Mouse (Mus musculus) hindbrain, embryonic 14.5 days (tissue): ENCODE data around the gene Unc5c. TPM values are rescaled to one million over a fixed set of nuclear protein-coding genes. Genes with fewer than 3 reads are reported as not detected.

Experiments
- ATAC-seq: fragments of 200-750 bp; cut with Nextera tagmentation; 2 replicates; pipeline ENCODE4 v1.8.0; 2017; ENCODE audit warnings: moderate number of reproducible peaks, mild to moderate bottlenecking, moderate TSS enrichment, moderate library complexity; ENCODE audit not compliant: low FRiP score
- DNase-seq: peaks from one replicate; pipeline ENCODE4 v3.0.0-alpha.2; 2015; ENCODE audit warnings: low spot score
- H3K27ac ChIP-seq: fragments of 300-500 bp; sonication (generic); 2 replicates; pipeline ENCODE4 v1.5.1; 2014; ENCODE audit warnings: mild to moderate bottlenecking, moderate library complexity
- H3K27me3 ChIP-seq: fragments of 300-500 bp; sonication (generic); 2 replicates; pipeline ENCODE4 v1.6.1; 2014; ENCODE audit warnings: mild to moderate bottlenecking, low read length, mixed read lengths; ENCODE audit not compliant: control insufficient read depth, insufficient read depth
- H3K36me3 ChIP-seq: fragments of 300-500 bp; sonication (generic); replicated peaks from 2 replicates; pipeline ENCODE4 v1.6.1; 2014; ENCODE audit not compliant: control insufficient read depth, insufficient read depth
- H3K4me1 ChIP-seq: fragments of 300-500 bp; sonication (generic); replicated peaks from 2 replicates; pipeline ENCODE4 v1.6.1; 2014; ENCODE audit warnings: antibody characterized with exemption, low read length, mixed read lengths; ENCODE audit not compliant: control insufficient read depth, insufficient read depth
- H3K4me2 ChIP-seq: fragments of 300-500 bp; sonication (generic); replicated peaks from 2 replicates; pipeline ENCODE4 v1.6.1; 2014; ENCODE audit warnings: mild to moderate bottlenecking, moderate library complexity
- H3K4me3 ChIP-seq: fragments of 300-500 bp; sonication (generic); replicated peaks from 2 replicates; pipeline ENCODE4 v1.5.1; 2014; ENCODE audit warnings: mild to moderate bottlenecking, low read length
- H3K9ac ChIP-seq: fragments of 300-500 bp; sonication (generic); 2 replicates; pipeline ENCODE4 v1.6.1; 2014
- H3K9me3 ChIP-seq: fragments of 300-500 bp; sonication (generic); 2 replicates; pipeline ENCODE4 v1.6.1; 2016; ENCODE audit warnings: low read length; ENCODE audit not compliant: control insufficient read depth
- WGBS: fragments of 180-500 bp; shearing (Covaris S2); extraction: QIAGEN DNeasy Blood & Tissue Kit; methylation state at CpG from one replicate; pipeline ENCODE4 v1.1.7; 2014; 5-methylcytosine and 5-hydroxymethylcytosine counted together
- polyA plus RNA-seq: library from polyadenylated mRNA; unstranded; fragments of >200 nt; fragmentation: Nextera tagmentation; extraction: Ambion mirVana; gene quantifications from 2 replicates; pipeline ENCODE4 v1.2.1, GENCODE M21; 2014

The Unc5c gene
- polyA plus RNA-seq, 1 experiment from 2014 or later = 24.4 TPM

GRCm38 (mm10) chr3:141871805-141872204, 406.8 kb downstream of the Unc5c start:
- H3K4me1 ChIP-seq = peaks cover 7% of the 10 kb centered on the region; the same call in 1 of the 2 replicates
- no peak for ATAC-seq
- no peak overlapping the region for H3K4me2 ChIP-seq
- no peak overlapping the region for H3K4me3 ChIP-seq
- H3K27ac ChIP-seq = no peak overlapping the region
- H3K27me3 ChIP-seq = no peaks in the 10 kb centered on the region
- H3K36me3 ChIP-seq = no peaks in the 10 kb centered on the region
- 0 out of 2 replicates have a peak, but pooled peaks cover 5% of the 10 kb centered on the region for H3K9me3 ChIP-seq
- H3K9ac ChIP-seq = no peak overlapping the region
- DNase-seq = no peak
- WGBS = 64% methylated on average over 3 of the region's 3 CpGs

GRCm38 (mm10) chr3:141872337-141873042, 407.5 kb downstream of the Unc5c start:
- Histone ChIP-seq H3K36me3 (no peaks in the 10 kb centered on the region), H3K9ac (no peak overlapping the region), H3K4me3 (no peak overlapping the region), H3K9me3 (0 out of 2 replicates have a peak, but pooled peaks cover 5% of the 10 kb centered on the region), H3K27ac (no peak overlapping the region), H3K4me1 (peaks cover 7% of the 10 kb centered on the region; the same call in 1 of the 2 replicates), H3K27me3 (no peaks in the 10 kb centered on the region), H3K4me2 (no peak overlapping the region)
- WGBS = 36% methylated on average over 10 of the region's 10 CpGs
- DNase-seq = no peak
- ATAC-seq = no peak

GRCm38 (mm10) chr3:141882496-141882895, 417.5 kb downstream of the Unc5c start:
- no peaks in the 10 kb centered on the region for H3K36me3 ChIP-seq
- no peak for ATAC-seq

GRCm38 (mm10) chr3:141884190-141884589, 419.2 kb downstream of the Unc5c start:
- ATAC-seq (no peak), DNase-seq (no peak)
- H3K4me1 ChIP-seq = no peaks in the 10 kb centered on the region
- no peak overlapping the region for H3K9ac ChIP-seq
- H3K27ac ChIP-seq = no peak overlapping the region
- H3K4me3 ChIP-seq = no peak overlapping the region
- H3K9me3 ChIP-seq = no peaks in the 10 kb centered on the region
- H3K4me2 ChIP-seq = no peak overlapping the region
- 95% methylated on average over 5 of the region's 5 CpGs for WGBS
- no peaks in the 10 kb centered on the region for H3K27me3 ChIP-seq
- no peaks in the 10 kb centered on the region for H3K36me3 ChIP-seq

More at GRCm38 (mm10) chr3:141882496-141882895, 417.5 kb downstream of the Unc5c start:
- Histone ChIP-seq H3K4me2 (no peak overlapping the region), H3K9me3 (no peaks in the 10 kb centered on the region), H3K4me3 (no peak overlapping the region), H3K4me1 (no peaks in the 10 kb centered on the region), H3K27me3 (no peaks in the 10 kb centered on the region), H3K27ac (no peak overlapping the region), H3K9ac (no peak overlapping the region)
- DNase-seq = no peak
- WGBS = 80% methylated on average over 2 of the region's 2 CpGs
